Mouse (Mus musculus) frontal cortex, postnatal 14 days (tissue): ENCODE measurements at regions not wholly inside any gene's neighbourhood (a gene's known extent, or its start where the extent isn't known, plus 50 kb on each side); places are given as distances from the start of the nearest gene placed in this dataset.
"Not testable (repeated sequence)": the region's sequence is repeated elsewhere in the genome, so short reads cannot be mapped to it uniquely, and the experiment has no call there.

Experiments
- DNase-seq, 2 experiments: peaks; one replicate each; pipeline ENCODE4 v3.0.0; 2022; ENCODE audit warnings: low spot score in 2 of 2

- no peak for DNase-seq
These were observed 312.3 kb downstream of the Hdgfl1 start for GRCm38 (mm10) chr13:26457487-26458253.

DNA sequence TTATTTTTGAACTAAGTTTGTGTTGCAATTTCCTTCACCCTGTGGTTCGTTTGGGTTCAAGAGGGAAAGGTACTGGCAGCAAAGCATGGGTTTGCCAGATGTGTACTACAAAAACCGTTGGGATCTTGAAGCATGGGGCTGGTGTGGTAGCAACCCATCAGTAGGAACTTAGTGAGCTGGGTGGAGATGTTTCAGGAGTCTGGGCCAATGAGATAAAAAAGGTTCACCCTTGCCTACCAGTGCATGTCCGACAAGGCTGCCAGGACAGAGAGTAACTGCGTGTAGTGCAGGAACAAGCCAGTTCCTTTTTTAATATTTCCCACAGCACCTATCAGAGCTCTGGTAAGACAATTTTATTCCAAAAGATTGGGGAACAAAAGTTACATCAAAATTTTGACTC lies 343.3 kb downstream of the Hdgfl1 start:
- DNase-seq: no peak

- DNase-seq: no peak
These were observed 345.5 kb downstream of the Hdgfl1 start for GRCm38 (mm10) chr13:26424513-26424912.

- DNase-seq: no peak
These were observed 364.2 kb downstream of the Hdgfl1 start for GRCm38 (mm10) chr13:26405757-26406156.

- no peak for DNase-seq
These were observed 365.3 kb downstream of the Hdgfl1 start for GRCm38 (mm10) chr13:26404707-26405106.

DNA sequence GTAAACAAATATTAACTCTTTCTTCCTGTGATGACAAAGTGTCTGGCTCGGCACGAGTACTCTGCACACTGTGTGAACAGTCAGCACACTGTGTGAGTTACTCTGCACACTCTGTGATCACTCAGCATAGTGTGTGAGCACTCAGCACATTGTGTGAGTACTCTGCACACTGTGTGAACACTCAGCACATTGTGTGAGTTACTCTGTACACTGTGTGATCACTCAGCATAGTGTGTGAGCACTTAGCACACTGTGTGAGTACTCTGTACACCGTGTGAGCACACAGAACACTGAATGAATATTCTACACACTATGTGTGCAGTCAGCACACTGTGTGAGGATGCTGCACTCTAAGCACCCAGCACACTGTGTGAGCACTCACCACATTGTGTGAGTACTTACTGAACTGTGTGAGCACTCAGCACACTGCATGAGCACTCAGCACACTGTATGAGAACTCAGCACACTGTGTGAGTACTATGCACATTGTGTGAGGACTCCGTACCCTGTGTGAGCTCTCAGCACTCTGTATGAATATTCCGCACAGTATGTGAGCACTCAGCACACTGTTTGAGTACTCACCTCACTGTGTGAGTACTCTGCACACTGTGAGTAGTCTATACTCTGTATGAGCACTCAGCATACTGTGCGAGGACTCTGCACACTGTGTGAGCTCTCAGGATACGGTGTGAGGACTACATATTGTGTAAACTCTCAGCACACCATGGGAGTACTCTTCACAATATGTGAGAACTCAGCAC lies 381.9 kb downstream of the Hdgfl1 start:
- no peak for DNase-seq

DNA sequence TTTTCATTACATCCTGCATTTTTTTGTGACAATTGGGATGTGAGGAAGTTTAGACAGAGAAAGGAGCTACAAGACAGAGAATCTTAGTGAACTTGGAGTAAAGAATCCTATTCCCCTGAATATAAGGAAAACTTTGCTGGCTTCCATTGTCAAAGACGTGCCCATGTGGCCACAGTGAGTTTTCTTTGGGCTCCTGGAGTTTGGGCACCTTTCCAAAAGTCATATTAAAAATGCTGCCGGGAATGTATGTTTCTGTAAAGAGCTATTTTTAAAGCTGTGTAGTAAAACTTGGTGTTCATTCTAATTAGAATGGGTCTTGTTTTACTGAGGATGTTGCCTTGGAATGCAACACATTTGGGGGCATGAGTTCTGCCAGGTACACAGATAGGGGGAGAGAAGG lies 387.3 kb downstream of the Hdgfl1 start:
- DNase-seq: no peak

GRCm38 (mm10) chr13:26382154-26382553 lies 387.8 kb downstream of the Hdgfl1 start:
- DNase-seq: no peak

GRCm38 (mm10) chr13:26375546-26375945 lies 394.4 kb downstream of the Hdgfl1 start:
- DNase-seq: no peak

DNA sequence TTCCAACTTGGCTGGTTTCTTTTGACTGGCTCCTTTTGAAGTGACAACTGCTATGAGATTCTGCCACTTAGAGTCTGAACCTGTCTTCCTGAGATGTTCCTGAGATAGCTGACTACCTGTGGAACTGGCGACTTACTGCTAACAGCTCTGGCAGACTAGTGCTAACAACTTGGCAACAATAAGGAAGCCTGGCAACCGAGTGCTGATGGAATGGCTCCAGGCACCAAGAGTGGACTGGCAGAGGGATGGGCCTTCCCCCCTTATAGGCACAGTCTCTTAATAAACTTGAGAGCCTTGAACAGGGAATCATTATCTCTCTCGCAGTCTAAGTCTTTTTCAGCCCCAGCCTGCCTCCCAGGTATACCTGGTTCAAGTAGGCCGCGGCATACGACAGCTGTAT lies 404.1 kb downstream of the Hdgfl1 start:
- not testable (repeated sequence) for DNase-seq

GRCm38 (mm10) chr13:26356341-26356740 lies 413.6 kb downstream of the Hdgfl1 start:
- DNase-seq: no peak

DNA sequence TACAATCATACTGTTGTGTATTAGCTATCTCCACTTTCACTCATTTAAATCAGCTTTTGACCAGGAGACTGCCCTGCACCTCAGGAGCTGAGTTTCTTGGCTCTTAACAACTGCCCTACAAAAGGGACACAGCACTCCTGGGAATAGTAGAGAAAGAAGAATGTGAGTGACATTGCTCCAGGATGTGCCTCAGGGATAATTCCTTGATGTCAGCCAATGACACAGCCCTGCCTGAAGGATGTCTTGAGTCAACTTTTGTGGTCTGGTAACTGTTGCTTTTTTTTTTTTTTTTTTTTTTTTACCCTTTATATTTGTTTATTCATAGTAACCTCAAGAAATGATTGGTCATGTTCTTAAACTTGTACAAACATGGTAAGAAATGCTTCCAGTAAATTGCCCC lies 415.5 kb downstream of the Hdgfl1 start:
- DNase-seq: no peak

- no peak for DNase-seq
These were observed 419.5 kb downstream of the Hdgfl1 start for GRCm38 (mm10) chr13:26350510-26350909.

DNA sequence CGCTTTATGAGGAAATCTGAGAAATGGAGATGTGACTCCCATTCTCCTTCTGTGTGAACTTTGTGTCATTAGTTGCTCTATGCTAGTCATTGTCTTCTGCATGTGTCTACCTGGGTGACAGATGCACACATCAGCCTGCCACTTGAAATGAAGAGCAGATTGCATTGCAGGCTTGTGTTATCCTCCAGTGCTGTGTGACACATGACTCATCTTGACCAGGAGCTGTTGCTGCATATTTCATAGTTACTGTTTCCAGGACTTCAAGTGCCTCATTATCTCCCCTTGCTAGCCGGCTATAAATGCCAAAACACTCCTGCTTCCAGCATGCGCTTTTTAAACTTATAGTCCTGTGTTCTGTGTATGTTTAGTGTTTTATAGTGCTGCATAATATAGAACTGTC lies 431.2 kb downstream of the Hdgfl1 start:
- DNase-seq: no peak

- no peak for DNase-seq
These were observed 444.9 kb downstream of the Hdgfl1 start for GRCm38 (mm10) chr13:26325066-26325465.

DNA sequence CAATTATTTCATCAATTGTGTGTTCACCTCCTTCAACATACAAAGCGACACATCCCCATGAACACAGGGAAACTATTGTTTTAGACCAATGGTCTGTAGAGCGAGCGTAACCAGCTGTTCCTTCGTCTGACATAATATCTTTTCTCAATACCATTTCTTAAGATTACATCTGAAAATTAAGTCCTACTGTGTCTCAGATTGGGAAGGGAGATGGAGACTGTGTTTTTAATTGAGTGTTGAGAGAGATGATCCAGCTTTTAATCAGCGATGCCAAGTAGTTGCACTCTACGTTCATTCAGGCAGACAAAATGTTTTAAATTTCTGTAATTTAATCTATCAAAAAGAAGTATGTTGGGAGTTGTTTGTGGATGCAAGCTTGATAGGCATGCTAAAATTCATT lies 445.3 kb downstream of the Hdgfl1 start:
- no peak for DNase-seq

DNA sequence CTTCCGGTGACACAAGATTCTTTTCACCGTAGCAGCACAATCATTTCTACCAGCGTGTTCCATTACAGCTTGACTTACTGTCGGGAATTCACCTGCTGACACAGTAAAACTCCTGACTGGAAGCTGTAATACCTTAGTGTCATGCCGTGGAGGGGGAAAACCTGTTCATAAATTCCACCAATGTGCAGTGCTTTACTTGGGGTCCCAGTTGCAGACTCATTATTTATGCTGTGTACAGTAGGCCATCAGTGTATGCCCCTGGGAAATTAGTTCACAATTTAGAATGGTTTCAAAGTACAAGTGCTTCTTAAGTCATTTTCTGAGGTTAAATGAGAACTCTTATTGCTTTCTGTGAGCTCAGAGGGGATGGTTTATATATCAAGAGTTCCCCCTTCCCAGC lies 451.4 kb downstream of the Hdgfl1 start:
- DNase-seq: no peak

DNA sequence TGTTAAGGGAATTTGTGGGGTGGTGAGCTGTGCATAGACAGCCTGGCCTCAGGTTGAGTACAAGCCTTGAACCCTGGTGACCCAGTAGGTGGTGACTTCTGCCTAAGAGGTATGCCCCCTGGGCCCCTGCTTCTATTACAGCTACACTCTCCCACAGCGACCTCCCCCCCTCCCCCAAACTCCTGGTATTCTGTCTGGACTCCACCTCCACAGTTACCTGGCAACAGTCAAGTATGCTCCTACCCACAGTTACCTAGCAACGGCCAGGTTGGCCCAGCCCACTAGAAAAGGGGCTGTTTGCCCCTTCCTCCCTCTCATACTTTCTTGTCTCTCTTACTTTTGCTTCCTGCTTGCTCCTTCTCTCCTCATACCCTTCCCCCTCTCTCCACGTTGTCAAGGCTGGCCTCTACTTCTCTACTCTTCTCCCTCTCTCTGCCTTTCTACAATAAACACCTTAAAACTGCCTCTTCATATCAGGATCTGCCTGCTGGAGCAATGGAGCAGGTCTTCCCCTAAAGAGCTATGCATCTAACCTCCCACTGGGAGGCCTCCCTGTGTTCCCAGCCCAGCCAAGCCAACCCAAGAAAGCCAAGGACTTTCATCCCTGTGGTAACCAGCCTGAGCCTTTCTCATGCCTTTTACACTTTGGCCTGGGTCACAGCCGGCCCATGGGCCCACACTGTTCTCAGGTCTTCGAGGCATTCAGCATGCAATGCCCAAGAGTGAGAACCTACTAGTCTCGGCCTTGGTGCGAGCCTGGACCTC lies 457.5 kb downstream of the Hdgfl1 start:
- DNase-seq: no peak

- no peak for DNase-seq
These were observed 485.9 kb downstream of the Hdgfl1 start for GRCm38 (mm10) chr13:26284073-26284444.

DNA sequence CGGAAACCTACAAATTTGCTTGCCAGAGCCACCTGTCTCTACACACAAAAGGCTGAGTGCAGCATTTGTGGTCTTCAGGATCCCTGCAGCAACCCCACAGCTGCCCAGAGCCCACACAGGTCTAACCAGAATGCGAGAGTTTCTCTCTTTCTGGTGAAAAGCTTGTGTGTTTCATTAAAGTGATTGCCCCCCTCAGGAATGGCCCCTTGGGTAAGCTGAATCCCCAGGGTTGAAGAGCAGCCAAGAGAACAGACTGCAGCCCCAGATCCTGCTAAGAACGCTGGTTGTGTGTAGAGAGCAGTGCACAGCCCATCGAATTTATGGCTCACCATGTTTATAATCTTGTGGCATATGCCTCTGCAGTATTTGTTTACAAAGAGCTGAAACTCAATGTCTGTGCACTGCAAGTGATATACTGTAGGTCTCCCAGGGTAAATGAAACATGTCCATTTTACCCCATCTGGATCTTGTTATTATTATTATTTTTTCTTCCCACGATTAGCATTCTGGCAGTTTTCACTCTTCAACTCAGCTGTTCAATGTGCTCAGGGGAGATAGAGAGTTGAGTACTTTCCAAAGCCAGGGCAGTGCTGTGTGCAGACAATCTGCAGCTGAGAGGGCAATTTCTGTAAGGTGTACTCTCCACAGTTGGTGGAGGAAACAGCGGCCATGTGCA lies 486.4 kb downstream of the Hdgfl1 start:
- DNase-seq: no peak

DNA sequence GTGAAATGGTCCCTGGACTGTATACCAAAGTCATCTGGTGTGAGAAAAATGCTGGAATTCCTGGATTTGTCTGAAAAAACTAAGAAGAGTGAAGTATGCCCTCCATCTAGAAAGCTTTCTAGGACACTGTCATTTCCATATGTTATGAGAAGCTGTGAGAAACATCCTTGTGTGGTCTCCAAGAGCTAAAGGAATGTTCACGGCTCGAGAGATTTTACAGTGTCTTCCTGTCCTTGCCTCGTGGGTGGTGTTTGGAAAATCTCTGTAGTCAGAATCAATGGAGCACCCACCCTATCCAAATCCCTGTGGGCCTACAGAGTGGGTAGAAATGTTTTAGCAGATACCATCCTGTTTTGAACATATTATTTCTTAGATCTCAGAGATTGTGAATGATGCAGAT lies 487.7 kb downstream of the Hdgfl1 start:
- no peak for DNase-seq

- no peak for DNase-seq
These were observed 497.1 kb downstream of the Hdgfl1 start for GRCm38 (mm10) chr13:26272850-26273249.
